Mouse (Mus musculus): ENCODE data around the gene Pla2g2d. TPM values are rescaled to one million over a fixed set of nuclear protein-coding genes. Genes with fewer than 3 reads are reported as not detected.
"Not testable (repeated sequence)": the region's sequence is repeated elsewhere in the genome, so short reads cannot be mapped to it uniquely, and the experiment has no call there.

The Pla2g2d gene
- total and polyA plus RNA-seq, 2 experiments from 2014 or later = 0.23 to 0.38 TPM

DNA sequence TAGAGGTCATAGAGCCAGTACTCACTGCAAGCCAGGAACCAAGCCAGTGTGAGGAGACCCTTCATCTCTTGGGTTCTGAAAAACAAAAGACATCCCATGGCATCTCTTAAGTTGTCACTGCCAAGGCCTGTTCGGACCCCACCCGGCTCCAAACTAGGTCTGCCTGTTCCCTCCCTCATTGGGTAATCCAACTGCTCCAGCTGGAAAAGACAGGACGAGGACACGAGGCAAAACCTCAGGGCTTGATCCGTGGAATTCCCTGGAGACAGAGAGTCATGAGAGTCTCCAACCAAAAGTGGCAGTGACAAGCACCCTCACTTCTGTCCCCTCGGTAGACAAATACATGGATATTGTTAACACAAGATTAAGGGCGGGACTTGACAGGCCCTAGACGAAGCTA lies 30.6 kb downstream of the Pla2g2d start:
- DNase-seq (no peak), ATAC-seq (no peak)
- Histone ChIP-seq H3K4me1 (ENCODE audit: insufficient read depth) (no peaks in the 10 kb centered on the region), H3K27me3 (ENCODE audit: insufficient read depth, low read length) (no peaks in the 10 kb centered on the region), H3K27ac (ENCODE audit: low read depth, low read length) (no peak overlapping the region), H3K9me3 (ENCODE audit: low read length) (no peaks in the 10 kb centered on the region), H3K36me3 (ENCODE audit: insufficient read depth) (no peaks in the 10 kb centered on the region), H3K4me2 (ENCODE audit: low read depth) (no peak overlapping the region), H3K4me3 (ENCODE audit: low read depth, low read length) (no peak overlapping the region), H3K9ac (no peak overlapping the region)
- no peak for TF ChIP-seq CTCF (IDR thresholded peaks at IDR 0.05; ENCODE audit: low read depth)
- 82% methylated on average over 8 of the region's 8 CpGs for WGBS

GRCm38 (mm10) chr4:138806920-138807541 lies 31.5 kb downstream of the Pla2g2d start:
- no peak overlapping the region for H3K9ac ChIP-seq
- no peaks in the 10 kb centered on the region for H3K9me3 ChIP-seq (ENCODE audit: low read length)
- no peak for TF ChIP-seq CTCF (IDR thresholded peaks at IDR 0.05; ENCODE audit: low read depth)
- H3K27ac ChIP-seq (ENCODE audit: low read depth, low read length) = no peak overlapping the region
- ATAC-seq (no peak), DNase-seq (no peak)
- H3K36me3 ChIP-seq (ENCODE audit: insufficient read depth) = no peaks in the 10 kb centered on the region
- 82% methylated on average over 7 of the region's 7 CpGs for WGBS
- H3K27me3 ChIP-seq (ENCODE audit: insufficient read depth, low read length) = no peaks in the 10 kb centered on the region
- no peak overlapping the region for H3K4me2 ChIP-seq (ENCODE audit: low read depth)
- no peaks in the 10 kb centered on the region for H3K4me1 ChIP-seq (ENCODE audit: insufficient read depth)
- no peak overlapping the region for H3K4me3 ChIP-seq (ENCODE audit: low read depth, low read length)

GRCm38 (mm10) chr4:138816166-138816565 lies 40.6 kb downstream of the Pla2g2d start:
- H3K9ac ChIP-seq = no peak overlapping the region
- H3K4me2 ChIP-seq (ENCODE audit: low read depth) = no peak overlapping the region
- H3K36me3 ChIP-seq (ENCODE audit: insufficient read depth) = no peaks in the 10 kb centered on the region
- TF ChIP-seq CTCF (IDR thresholded peaks at IDR 0.05; ENCODE audit: low read depth) = no peak
- ATAC-seq (no peak), DNase-seq (no peak)
- no peaks in the 10 kb centered on the region for H3K27me3 ChIP-seq (ENCODE audit: insufficient read depth, low read length)
- 83% methylated on average over 9 of the region's 9 CpGs for WGBS
- H3K9me3 ChIP-seq (ENCODE audit: low read length) = no peaks in the 10 kb centered on the region
- H3K27ac ChIP-seq (ENCODE audit: low read depth, low read length) = no peak overlapping the region
- no peaks in the 10 kb centered on the region for H3K4me1 ChIP-seq (ENCODE audit: insufficient read depth)
- no peak overlapping the region for H3K4me3 ChIP-seq (ENCODE audit: low read depth, low read length)

GRCm38 (mm10) chr4:138817736-138818135 lies 42.2 kb downstream of the Pla2g2d start:
- 84% methylated on average over 6 of the region's 6 CpGs for WGBS

GRCm38 (mm10) chr4:138819101-138819500 lies 43.6 kb downstream of the Pla2g2d start:
- Histone ChIP-seq H3K9me3 (ENCODE audit: low read length) (0 out of 2 replicates have a peak, but pooled peaks cover 3% of the 10 kb centered on the region), H3K4me1 (ENCODE audit: insufficient read depth) (no peaks in the 10 kb centered on the region), H3K4me3 (ENCODE audit: low read depth, low read length) (no peak overlapping the region), H3K27me3 (ENCODE audit: insufficient read depth, low read length) (no peaks in the 10 kb centered on the region), H3K9ac (no peak overlapping the region), H3K36me3 (ENCODE audit: insufficient read depth) (no peaks in the 10 kb centered on the region), H3K27ac (ENCODE audit: low read depth, low read length) (no peak overlapping the region), H3K4me2 (ENCODE audit: low read depth) (no peak overlapping the region)
- DNase-seq (no peak), ATAC-seq (peak; percentile 60; the same call in 1 of the 2 replicates)
- 22% methylated on average over 8 of the region's 8 CpGs for WGBS
- no peak for TF ChIP-seq CTCF (IDR thresholded peaks at IDR 0.05; ENCODE audit: low read depth)

More at GRCm38 (mm10) chr4:138817736-138818135, 42.2 kb downstream of the Pla2g2d start:
- no peaks in the 10 kb centered on the region for H3K4me1 ChIP-seq (ENCODE audit: insufficient read depth)
- no peak for ATAC-seq
- H3K9ac ChIP-seq = no peak overlapping the region
- H3K4me2 ChIP-seq (ENCODE audit: low read depth) = no peak overlapping the region
- TF ChIP-seq CTCF (IDR thresholded peaks at IDR 0.05; ENCODE audit: low read depth) = no peak
- H3K27me3 ChIP-seq (ENCODE audit: insufficient read depth, low read length) = no peaks in the 10 kb centered on the region
- H3K4me3 ChIP-seq (ENCODE audit: low read depth, low read length) = no peak overlapping the region
- no peaks in the 10 kb centered on the region for H3K36me3 ChIP-seq (ENCODE audit: insufficient read depth)
- no peak overlapping the region for H3K27ac ChIP-seq (ENCODE audit: low read depth, low read length)
- no peak for DNase-seq
- H3K9me3 ChIP-seq (ENCODE audit: low read length) = 0 out of 2 replicates have a peak, but pooled peaks cover 3% of the 10 kb centered on the region

DNA sequence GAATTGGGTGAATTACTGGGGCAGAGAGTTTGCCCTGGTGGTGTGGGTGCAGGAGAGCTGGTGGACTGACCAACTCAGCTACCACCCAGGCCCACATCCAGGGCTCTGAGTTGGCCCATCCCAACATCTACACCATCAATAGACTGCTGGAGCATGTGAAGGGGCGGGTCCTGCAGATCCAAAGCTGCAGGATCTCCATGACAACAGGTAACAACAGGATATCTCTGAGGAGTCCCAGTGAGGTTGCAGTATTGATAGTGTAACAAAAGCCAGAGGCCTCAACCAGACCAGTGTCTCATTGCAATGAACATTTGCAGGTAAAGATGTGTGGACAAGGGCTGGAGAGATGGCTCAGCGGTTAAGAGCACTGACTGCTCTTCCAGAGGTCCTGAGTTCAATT lies 45.5 kb downstream of the Pla2g2d start:
- WGBS = 91% methylated on average over 2 of the region's 2 CpGs

DNA sequence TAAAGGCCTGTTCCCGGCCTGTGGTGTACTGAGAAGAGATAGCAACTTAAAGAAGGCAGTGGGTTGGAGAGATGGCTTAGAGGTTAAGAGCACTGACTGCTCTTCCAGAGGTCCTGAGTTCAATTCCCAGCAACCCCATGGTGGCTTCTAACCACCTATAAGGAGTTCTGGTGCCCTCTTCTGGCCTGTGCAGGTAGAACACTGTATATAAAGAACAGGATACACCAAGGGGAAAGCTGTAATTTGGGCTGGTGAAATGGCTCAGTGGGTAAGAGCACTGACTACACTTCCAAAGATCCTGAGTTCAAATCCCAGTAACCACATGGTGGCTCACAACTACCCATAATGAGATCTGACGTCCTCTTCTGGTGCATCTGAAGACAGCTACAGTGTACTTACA lies 48.6 kb downstream of the Pla2g2d start:
- H3K4me3 ChIP-seq (ENCODE audit: low read depth, low read length); ATAC-seq; H3K27me3 ChIP-seq (ENCODE audit: insufficient read depth, low read length); H3K36me3 ChIP-seq (ENCODE audit: insufficient read depth); H3K27ac ChIP-seq (ENCODE audit: low read depth, low read length); DNase-seq; H3K4me1 ChIP-seq (ENCODE audit: insufficient read depth); H3K4me2 ChIP-seq (ENCODE audit: low read depth); H3K9ac ChIP-seq; H3K9me3 ChIP-seq (ENCODE audit: low read length): not testable (repeated sequence)
- 83% methylated on average over 2 of the region's 2 CpGs for WGBS

More for the DNA sequence above, 45.5 kb downstream of the Pla2g2d start:
- Histone ChIP-seq H3K9me3 (ENCODE audit: low read length) (0 out of 2 replicates have a peak, but pooled peaks cover 3% of the 10 kb centered on the region), H3K4me2 (ENCODE audit: low read depth) (no peak overlapping the region), H3K27ac (ENCODE audit: low read depth, low read length) (no peak overlapping the region), H3K36me3 (ENCODE audit: insufficient read depth) (no peaks in the 10 kb centered on the region), H3K4me3 (ENCODE audit: low read depth, low read length) (no peak overlapping the region), H3K4me1 (ENCODE audit: insufficient read depth) (no peaks in the 10 kb centered on the region), H3K9ac (no peak overlapping the region), H3K27me3 (ENCODE audit: insufficient read depth, low read length) (no peaks in the 10 kb centered on the region)
- no peak for ATAC-seq
- no peak for TF ChIP-seq CTCF (IDR thresholded peaks at IDR 0.05; ENCODE audit: low read depth)
- no peak for DNase-seq
